Mouse (Mus musculus): ENCODE results near the gene Syt6. TPM values are rescaled to one million over a fixed set of nuclear protein-coding genes. Genes with fewer than 3 reads are reported as not detected.
"Not testable (repeated sequence)": the region's sequence is repeated elsewhere in the genome, so short reads cannot be mapped to it uniquely, and the experiment has no call there.

Gene Syt6
- polyA plus RNA-seq, 1 experiment from 2014 or later = 11.3 TPM

DNA sequence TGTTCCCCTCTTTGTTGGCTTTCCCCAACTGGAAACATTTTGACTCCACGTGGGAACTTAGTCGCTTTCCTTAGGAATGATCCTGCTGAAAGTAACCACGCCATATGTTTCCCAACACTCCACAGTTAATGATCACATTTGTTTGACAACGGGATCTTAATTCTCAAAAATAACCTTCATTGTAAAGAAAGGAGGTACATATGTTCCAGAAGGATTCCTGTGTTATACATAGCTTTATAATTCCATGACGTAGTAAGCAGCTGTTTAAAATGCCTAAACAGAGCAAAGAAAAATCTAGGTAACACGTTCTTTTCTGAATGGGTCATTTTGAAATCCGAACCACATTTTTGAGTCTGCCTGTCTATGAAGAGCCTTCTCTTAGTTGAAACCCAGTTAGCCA, 58.1 kb downstream of the Syt6 start:
- Histone ChIP-seq H3K9me3 (no peaks in the 10 kb centered on the region), H3K27me3 (no peaks in the 10 kb centered on the region), H3K27ac (no peak overlapping the region), H3K4me3 (no peak overlapping the region), H3K9ac (no peak overlapping the region), H3K4me1 (replicated peaks) (peaks cover 10% of the 10 kb centered on the region; the same call in 1 of the 2 replicates), H3K36me3 (no peaks in the 10 kb centered on the region), H3K4me2 (no peak overlapping the region)
- ATAC-seq (ENCODE audit: low FRiP score) = no peak
- WGBS = 91% methylated on average over 7 of the region's 7 CpGs

DNA sequence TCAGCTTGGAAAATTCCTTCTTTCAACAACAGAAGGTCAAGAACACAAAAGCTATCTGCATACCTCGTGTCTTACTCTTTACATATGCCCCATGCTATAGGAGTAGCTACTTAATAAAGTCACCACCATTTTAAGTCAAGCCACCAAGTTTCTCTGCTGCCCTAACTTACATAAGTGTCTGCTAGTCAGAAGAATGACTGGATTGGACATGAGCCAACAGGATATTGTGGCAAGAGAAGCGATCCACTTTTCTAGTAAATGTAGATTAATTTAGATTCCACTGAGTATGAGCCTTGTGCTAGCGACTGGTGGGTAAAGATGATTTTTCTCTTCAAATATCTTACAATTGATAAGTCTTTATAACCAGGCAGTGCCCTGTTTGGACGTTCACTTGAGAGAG, 58.8 kb downstream of the Syt6 start:
- Histone ChIP-seq H3K4me3 (no peak overlapping the region), H3K36me3 (no peaks in the 10 kb centered on the region), H3K4me1 (replicated peaks) (peaks cover 10% of the 10 kb centered on the region; the same call in 1 of the 2 replicates), H3K27me3 (no peaks in the 10 kb centered on the region), H3K9ac (no peak overlapping the region), H3K27ac (no peak overlapping the region), H3K9me3 (no peaks in the 10 kb centered on the region), H3K4me2 (no peak overlapping the region)
- WGBS = 74% methylated on average over 4 of the region's 4 CpGs
- ATAC-seq (ENCODE audit: low FRiP score) = no peak

DNA sequence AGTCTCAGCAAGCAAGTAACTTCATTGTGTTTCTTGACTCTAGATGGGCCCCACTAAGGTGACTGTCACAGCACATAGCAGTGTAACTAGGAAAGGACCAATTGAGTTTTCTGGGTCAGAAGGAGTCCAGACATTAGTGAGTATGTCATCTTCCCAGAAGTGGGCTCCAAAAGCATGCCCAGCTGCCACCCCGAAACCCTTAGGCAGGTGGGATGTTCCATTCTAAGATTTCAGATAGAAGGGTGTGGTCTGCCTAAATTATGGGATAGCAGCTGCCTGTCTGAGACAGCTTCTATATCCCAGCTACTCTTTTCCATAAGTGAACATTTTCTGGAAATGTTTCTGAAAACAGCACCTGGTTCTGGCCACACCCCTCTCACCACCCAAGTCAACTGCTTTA, 59.2 kb downstream of the Syt6 start:
- no peak overlapping the region for H3K9ac ChIP-seq
- no peaks in the 10 kb centered on the region for H3K36me3 ChIP-seq
- H3K27me3 ChIP-seq = no peaks in the 10 kb centered on the region
- H3K27ac ChIP-seq = no peak overlapping the region
- no peak for ATAC-seq (ENCODE audit: low FRiP score)
- H3K9me3 ChIP-seq = no peaks in the 10 kb centered on the region
- H3K4me2 ChIP-seq = no peak overlapping the region
- H3K4me1 ChIP-seq (replicated peaks) = peaks cover 10% of the 10 kb centered on the region; the same call in 1 of the 2 replicates
- WGBS = 96% methylated on average over 1 of the region's 1 CpGs
- no peak overlapping the region for H3K4me3 ChIP-seq

DNA sequence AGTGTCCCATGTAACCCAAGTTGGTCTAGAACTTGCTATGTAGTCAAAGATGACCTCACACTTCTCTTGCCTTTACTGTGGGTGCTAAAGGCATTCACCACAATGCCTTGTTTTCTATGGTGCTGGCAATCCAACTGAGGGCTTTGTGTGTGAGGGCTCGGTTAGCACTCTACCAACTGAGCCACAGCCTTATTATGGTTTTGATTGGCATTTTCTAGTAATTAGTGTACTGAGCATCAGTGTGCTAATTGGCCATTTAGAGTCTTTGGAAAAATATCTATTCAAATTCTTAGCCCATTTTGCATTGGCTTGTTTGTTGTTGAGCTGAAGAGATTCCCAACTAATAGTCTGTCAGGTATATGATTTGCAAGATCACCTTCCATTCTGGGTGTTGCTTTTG, 62.6 kb downstream of the Syt6 start:
- Histone ChIP-seq H3K27ac (no peak overlapping the region), H3K4me1 (replicated peaks) (peaks cover 9% of the 10 kb centered on the region), H3K4me3 (no peak overlapping the region), H3K27me3 (no peaks in the 10 kb centered on the region), H3K9me3 (no peaks in the 10 kb centered on the region), H3K9ac (no peak overlapping the region), H3K36me3 (no peaks in the 10 kb centered on the region), H3K4me2 (no peak overlapping the region)
- 80% methylated on average over 1 of the region's 1 CpGs for WGBS
- ATAC-seq (ENCODE audit: low FRiP score) = no peak

DNA sequence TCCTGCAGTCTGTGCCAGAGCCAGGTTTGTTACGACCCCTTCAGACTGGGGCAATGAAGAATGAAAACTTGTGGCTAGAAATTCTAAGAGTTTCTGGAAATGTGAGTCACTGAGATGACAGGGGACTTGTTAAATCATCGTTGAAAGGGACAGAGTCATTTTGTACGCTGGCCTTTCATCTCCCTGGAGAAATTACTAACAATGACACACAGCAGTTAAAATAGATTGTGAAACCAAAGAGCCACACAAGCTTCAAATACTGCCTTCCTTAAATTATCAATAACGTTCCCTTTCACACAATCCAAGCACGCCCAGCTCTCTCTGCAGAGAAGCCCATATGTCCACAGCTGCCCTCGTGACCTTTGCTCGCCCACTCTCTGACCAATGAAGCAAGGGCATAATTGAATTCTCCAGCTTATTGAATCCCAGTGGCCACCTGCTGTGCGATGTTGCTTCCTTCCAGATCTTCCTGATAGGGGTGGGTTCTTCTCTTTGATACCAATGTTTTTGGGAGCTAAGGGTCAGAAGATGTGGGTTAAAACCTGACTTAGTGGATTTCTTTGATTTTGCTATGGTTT, 65.3 kb downstream of the Syt6 start:
- no peaks in the 10 kb centered on the region for H3K27me3 ChIP-seq
- H3K4me2 ChIP-seq = no peak overlapping the region
- H3K27ac ChIP-seq = no peak overlapping the region
- H3K4me1 ChIP-seq (replicated peaks) = peaks cover 6% of the 10 kb centered on the region
- H3K4me3 ChIP-seq = no peak overlapping the region
- H3K9ac ChIP-seq = no peak overlapping the region
- no peaks in the 10 kb centered on the region for H3K36me3 ChIP-seq
- no peaks in the 10 kb centered on the region for H3K9me3 ChIP-seq
- ATAC-seq (ENCODE audit: low FRiP score) = no peak
- 10% methylated on average over 8 of the region's 8 CpGs for WGBS

DNA sequence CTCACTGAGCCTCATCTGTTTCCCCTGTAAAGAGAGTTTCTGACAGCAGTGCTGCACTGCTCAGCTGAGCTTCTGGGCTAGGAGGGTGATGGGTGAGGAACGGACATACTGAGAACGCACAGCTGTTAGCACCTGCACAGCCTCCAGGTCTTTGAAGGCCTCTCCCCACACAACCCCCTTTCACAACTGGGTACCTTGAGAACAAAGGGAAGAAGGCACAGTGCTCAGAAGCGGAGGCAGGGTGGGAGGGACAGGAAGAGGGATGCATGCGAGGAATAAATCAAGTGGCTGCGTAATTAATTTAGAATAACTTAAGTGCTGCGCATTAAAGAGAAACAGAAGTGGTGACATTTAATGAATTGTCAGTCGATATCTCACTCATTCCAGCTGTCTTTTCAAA, 66.3 kb downstream of the Syt6 start:
- H3K4me1 ChIP-seq (replicated peaks) = peaks cover 6% of the 10 kb centered on the region
- ATAC-seq (ENCODE audit: low FRiP score) = peak; percentile 32
- 30% methylated on average over 7 of the region's 7 CpGs for WGBS
- H3K9me3 ChIP-seq = no peaks in the 10 kb centered on the region
- no peak overlapping the region for H3K9ac ChIP-seq
- no peaks in the 10 kb centered on the region for H3K36me3 ChIP-seq
- peak overlapping the region; percentile 14; the same call in 1 of the 2 replicates for H3K27ac ChIP-seq
- H3K27me3 ChIP-seq = no peaks in the 10 kb centered on the region
- H3K4me3 ChIP-seq = no peak overlapping the region
- no peak overlapping the region for H3K4me2 ChIP-seq

DNA sequence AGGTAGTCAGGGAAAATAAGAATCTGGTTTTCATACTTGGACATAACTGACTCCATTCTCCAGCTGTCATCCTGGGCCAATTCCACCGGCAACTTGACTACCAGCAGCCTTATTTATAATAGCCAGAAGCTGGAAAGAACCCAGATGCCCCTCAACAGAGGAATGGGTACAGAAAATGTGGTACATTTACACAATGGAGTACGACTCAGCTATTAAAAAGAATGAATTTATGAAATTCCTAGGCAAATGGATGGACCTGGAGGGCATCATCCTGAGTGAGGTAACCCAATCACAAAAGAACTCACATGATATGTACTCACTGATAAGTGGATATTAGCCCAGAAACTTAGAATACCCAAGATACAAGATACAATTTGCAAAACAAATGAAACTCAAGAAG, 70.9 kb downstream of the Syt6 start, which contains the start of gene Atg4a-ps:
Gene Atg4a-ps (minus strand): TSS at position 101 of the 400 bp plus-strand sequence.
- not testable (repeated sequence) for H3K9me3 ChIP-seq; H3K4me1 ChIP-seq (replicated peaks); ATAC-seq (ENCODE audit: low FRiP score); H3K27ac ChIP-seq; H3K27me3 ChIP-seq; H3K4me3 ChIP-seq; H3K36me3 ChIP-seq; H3K4me2 ChIP-seq; H3K9ac ChIP-seq
- WGBS = 84% methylated on average over 2 of the region's 2 CpGs

DNA sequence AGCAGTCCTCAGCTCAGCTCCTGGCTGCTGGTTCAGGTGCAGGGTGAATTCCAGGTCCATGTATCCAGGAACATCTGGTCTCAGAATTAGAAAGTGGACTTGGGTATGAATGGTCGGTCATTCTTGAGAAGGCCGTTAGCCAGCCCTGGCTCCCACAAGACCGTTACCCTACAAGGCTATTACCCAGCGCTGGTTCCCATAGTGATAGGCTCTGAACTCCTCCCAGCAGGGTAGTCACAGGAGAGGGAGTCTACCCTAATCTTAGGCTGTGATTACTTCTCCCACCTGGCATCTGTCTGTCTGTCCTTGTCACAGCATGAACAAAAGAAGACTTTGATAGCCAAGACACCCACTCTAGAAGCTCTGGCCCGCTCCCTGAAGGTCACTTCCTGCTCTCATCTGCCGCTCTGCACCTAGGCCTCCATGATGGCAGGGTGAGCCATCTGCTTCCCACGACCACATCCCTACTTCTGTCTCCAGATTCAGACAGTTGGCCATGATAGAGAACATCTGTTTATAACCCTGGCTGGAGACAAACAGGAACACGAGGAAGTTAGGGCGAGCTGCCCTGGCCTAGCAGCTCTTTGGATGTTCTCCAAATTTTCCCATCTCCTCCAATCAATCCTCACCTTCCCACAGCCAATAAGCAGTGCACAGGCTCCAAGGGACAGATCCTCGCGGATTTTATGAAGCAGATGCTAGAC, 72.3 kb downstream of the Syt6 start:
- no peak for ATAC-seq (ENCODE audit: low FRiP score)
- H3K4me1 ChIP-seq (replicated peaks) = peaks cover 5% of the 10 kb centered on the region; the same call in 1 of the 2 replicates
- WGBS = 86% methylated on average over 11 of the region's 11 CpGs

DNA sequence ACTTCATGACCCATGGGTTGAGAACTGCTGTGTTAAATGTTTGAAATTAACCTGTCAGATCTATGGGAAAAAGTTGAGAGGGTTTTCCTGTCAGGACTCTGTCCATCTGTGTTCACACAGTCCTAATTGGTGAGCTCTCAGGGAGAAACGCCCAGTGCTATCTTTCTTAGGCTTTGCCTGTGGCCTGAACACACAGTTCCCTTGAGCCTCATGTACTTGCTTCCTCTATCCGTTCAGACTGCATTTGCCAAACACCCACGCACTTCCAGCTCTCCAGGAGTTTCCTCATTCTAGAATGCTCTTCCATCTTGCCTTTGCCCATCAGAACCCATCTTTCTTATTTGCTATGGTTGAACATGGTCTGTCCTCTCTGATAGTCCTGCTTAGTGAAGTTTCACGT, 73.5 kb downstream of the Syt6 start:
- H3K4me2 ChIP-seq = no peak overlapping the region
- no peak overlapping the region for H3K27ac ChIP-seq
- no peaks in the 10 kb centered on the region for H3K27me3 ChIP-seq
- H3K9ac ChIP-seq = no peak overlapping the region
- H3K4me1 ChIP-seq (replicated peaks) = peaks cover 6% of the 10 kb centered on the region; the same call in 1 of the 2 replicates
- WGBS = 89% methylated on average over 4 of the region's 4 CpGs
- ATAC-seq (ENCODE audit: low FRiP score) = no peak
- no peaks in the 10 kb centered on the region for H3K9me3 ChIP-seq
- no peaks in the 10 kb centered on the region for H3K36me3 ChIP-seq
- no peak overlapping the region for H3K4me3 ChIP-seq

More for the DNA sequence above, 72.3 kb downstream of the Syt6 start:
- Histone ChIP-seq H3K9me3 (no peaks in the 10 kb centered on the region), H3K36me3 (no peaks in the 10 kb centered on the region), H3K27ac (no peak overlapping the region), H3K27me3 (no peaks in the 10 kb centered on the region), H3K4me2 (no peak overlapping the region), H3K9ac (no peak overlapping the region), H3K4me3 (no peak overlapping the region)

DNA sequence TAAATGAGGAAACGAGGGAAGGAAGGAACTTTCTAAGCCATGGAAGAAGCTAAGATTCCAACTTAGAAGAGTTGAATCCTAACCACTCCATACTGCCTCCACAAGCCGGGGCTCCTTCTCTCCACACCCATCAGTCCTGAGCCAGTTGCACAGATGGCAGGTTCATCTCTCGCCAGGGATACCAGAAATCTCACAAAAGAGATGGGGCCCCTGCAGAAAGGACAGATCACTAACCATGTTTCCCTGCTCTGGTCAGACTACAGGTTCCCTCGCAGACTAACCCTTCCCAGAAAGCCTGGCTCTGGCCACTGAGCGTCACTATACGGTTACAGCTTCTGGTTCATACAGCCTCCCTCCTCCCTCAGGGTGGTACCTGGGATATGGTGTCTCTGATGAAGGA, 74.7 kb downstream of the Syt6 start:
- Histone ChIP-seq H3K27me3 (no peaks in the 10 kb centered on the region), H3K9me3 (no peaks in the 10 kb centered on the region), H3K4me2 (no peak overlapping the region), H3K4me1 (replicated peaks) (peaks cover 6% of the 10 kb centered on the region; the same call in 1 of the 2 replicates), H3K9ac (no peak overlapping the region), H3K27ac (no peak overlapping the region), H3K4me3 (no peak overlapping the region), H3K36me3 (no peaks in the 10 kb centered on the region)
- 83% methylated on average over 6 of the region's 6 CpGs for WGBS
- no peak for ATAC-seq (ENCODE audit: low FRiP score)

DNA sequence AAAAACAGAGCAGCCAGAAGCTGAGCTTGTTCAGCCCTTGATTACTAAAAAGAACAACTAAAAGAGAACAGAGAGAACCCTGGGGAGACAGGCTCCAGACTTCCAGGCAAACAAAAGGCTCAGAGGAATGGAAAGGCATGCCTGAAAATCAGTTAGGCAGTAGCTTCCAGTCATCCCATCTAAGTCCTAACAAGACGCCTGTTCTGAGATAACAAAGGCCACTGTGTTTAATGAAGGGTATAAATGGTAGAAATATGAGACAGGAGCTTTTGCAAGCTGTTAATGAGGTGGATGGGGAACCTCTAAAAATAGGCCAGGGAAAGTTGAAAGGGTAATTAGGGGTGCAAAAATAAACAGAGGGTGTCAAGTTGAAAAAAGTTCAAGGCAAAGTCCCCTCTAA, 75.4 kb downstream of the Syt6 start:
- H3K27me3 ChIP-seq = no peaks in the 10 kb centered on the region
- no peak overlapping the region for H3K9ac ChIP-seq
- WGBS = 17% methylated on average over 1 of the region's 1 CpGs
- H3K4me2 ChIP-seq = no peak overlapping the region
- H3K27ac ChIP-seq = no peak overlapping the region
- no peak overlapping the region for H3K4me3 ChIP-seq
- H3K36me3 ChIP-seq = no peaks in the 10 kb centered on the region
- H3K4me1 ChIP-seq (replicated peaks) = peaks cover 6% of the 10 kb centered on the region; the same call in 1 of the 2 replicates
- no peaks in the 10 kb centered on the region for H3K9me3 ChIP-seq
- ATAC-seq (ENCODE audit: low FRiP score) = no peak

DNA sequence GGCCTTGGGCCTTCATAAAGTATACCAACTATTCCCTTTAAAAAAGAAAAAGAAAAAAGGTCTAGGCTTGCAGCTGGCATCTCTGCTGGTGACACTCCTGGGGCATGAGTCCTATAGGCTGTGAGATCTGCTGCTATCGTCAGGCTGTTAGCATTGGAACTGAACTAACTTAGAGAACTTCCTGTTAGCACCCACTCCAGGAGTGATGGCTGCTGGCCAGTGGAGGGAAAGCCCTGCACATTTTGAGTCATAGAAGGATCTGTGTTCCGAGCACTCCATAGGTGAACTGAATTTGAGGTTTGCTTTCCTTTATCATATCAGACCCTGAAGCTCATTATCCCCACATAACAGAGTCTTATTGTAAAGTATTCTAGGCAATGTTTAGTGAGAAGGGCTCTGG, 85.0 kb downstream of the Syt6 start:
- Histone ChIP-seq H3K9me3 (no peaks in the 10 kb centered on the region), H3K4me3 (no peak overlapping the region), H3K36me3 (no peaks in the 10 kb centered on the region), H3K4me2 (no peak overlapping the region), H3K9ac (no peak overlapping the region), H3K27me3 (no peaks in the 10 kb centered on the region), H3K4me1 (replicated peaks) (peaks cover 16% of the 10 kb centered on the region), H3K27ac (no peak overlapping the region)
- no peak for ATAC-seq (ENCODE audit: low FRiP score)
- 77% methylated on average over 2 of the region's 2 CpGs for WGBS

DNA sequence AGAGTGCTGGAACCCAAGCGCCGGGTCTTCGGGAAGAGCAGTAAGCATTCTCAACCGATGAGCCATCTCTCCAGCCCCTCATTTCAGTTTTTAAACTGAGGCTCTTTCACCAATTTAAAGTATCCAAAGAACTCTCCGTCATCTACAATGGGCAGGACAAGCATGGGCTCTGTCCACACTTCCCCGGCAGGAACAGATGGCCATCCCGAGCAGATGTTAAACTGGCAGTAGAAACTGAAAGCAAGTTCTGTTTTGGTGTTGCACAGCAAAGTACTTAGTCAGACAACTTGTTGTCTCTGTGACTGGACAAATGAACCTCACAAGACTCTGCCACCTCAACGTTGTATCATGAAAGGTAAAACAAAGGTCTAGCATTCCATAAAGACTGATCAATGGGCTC, 86.7 kb downstream of the Syt6 start:
- H3K9me3 ChIP-seq = no peaks in the 10 kb centered on the region

More for the DNA sequence above, 86.7 kb downstream of the Syt6 start:
- WGBS = 88% methylated on average over 8 of the region's 8 CpGs
- H3K9ac ChIP-seq = no peak overlapping the region
- no peak overlapping the region for H3K27ac ChIP-seq
- H3K27me3 ChIP-seq = no peaks in the 10 kb centered on the region
- no peaks in the 10 kb centered on the region for H3K36me3 ChIP-seq
- no peak overlapping the region for H3K4me2 ChIP-seq
- no peak for ATAC-seq (ENCODE audit: low FRiP score)
- H3K4me1 ChIP-seq (replicated peaks) = peaks cover 16% of the 10 kb centered on the region
- H3K4me3 ChIP-seq = no peak overlapping the region
